Mouse (Mus musculus) lung, postnatal 0 days (tissue): ENCODE measurements around the gene Gm28048.

ENCODE experiments used
- CTCF ChIP-seq: IDR thresholded peaks from 2 replicates; pipeline ENCODE4 v1.5.1; 2016; ENCODE audit warnings: antibody characterized with exemption, mild to moderate bottlenecking
- EP300 ChIP-seq: IDR thresholded peaks from 2 replicates; pipeline ENCODE4 v1.6.1; 2016; ENCODE audit warnings: antibody characterized with exemption, mild to moderate bottlenecking, control low read depth

DNA sequence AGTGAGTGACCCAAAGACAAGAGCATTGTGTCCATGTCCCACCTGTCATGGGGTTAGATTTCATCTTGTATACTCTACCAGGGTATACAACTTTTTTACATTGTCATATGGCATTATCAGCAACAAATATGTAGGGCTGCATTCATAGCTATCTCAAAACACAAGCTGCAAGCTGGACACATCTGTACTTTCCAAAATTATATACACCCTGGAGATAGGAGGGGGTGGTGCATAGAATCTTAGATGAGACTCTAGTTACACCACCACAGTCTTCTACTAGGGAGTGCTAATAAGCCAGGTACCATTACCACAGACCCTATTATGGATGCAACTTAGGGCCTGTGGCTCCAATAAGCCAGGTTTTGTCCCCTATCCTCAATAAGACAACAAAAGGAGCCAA, 173.8 kb downstream of the Gm28048 start:
- TF ChIP-seq CTCF (no peak), EP300 (no peak)
